Mouse (Mus musculus) liver, adult 10 weeks (tissue): ENCODE measurements around the gene Scaper. TPM values are rescaled to one million over a fixed set of nuclear protein-coding genes. Genes with fewer than 3 reads are reported as not detected.

ENCODE experiments used
- polyA plus RNA-seq: library from polyadenylated mRNA; stranded (reverse); fragments of 350-450 nt; fragmentation: Illumina TruSeq; extraction: RNeasy Lipid Tissue Mini Kit (QIAGEN cat#74804); gene quantifications from one replicate; pipeline ENCODE4 v1.2.3, GENCODE M21; 2014; ENCODE audit warnings: low read depth, low replicate concordance

The Scaper gene
- 5.6 TPM for polyA plus RNA-seq

DNA sequence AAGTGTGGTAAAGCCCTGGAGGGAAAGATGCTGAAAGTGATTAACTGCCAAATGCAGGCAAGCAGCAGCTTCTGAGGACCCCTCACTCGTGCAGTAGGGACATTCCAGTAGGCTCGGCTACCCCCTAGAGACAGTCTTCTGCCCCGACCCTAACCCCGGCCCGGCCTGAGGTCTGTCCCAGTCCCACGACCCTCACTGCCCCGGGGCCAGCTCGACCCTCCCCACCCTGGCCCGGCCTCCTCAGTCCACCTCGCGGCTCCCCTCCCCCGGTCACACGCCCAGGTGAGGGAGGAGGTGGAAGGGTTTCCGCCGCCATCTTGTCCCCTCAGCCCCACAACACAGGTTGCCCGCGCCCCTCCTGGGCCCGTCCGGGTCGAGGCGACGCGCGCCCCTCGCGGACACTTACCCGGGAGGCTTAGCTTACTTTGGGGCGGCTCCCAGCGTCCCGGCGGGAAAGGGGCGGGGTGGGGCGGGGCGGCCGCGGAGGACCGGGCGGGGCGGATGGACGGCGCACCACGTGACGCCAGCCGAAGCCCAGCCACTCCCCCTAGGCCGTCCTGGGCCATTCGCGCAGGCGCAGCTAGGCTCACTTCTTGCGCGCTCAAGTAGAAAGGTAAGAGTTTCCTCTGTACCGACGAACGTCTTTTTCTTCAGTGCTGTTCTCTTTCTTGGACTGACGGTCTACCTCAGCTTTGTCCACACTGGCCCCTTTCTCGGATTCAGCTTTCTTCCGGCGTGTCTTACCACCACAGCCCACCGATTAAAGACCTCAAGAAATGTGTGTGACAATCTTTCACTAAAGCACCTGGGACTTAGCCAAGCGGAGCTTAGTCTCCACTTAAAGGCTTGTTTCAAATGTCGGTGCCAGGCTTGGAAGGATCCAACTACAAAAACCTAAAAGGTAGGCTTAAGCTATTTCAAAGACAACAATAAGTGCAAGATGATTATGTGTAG, at the start of gene Scaper:
TSS of gene Scaper (minus strand) at position 456 of the 954 bp plus-strand sequence.

DNA sequence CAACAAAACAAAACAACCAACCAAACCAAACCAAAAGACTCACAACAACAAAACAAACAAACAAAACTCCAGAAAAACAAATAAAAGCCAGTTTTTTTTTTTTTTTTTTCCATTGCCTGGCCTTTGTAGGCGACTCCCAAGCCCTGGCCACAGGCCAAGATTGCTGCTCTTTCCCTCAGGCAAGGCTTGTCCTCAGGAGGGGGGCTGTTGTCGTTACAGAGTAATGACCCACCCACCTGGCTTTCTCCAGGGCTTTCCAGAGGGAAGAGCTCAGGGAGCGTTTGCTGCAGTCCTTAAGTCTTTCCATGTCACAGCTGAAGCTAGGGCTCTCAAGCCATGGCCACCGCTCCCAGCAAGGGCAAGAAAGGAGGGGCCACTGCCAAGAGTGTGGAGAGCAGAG, 399.5 kb downstream of the Scaper start, which contains the start of gene Isl2:
TSS of gene Isl2 (plus strand) at position 296 of the 400 bp plus-strand sequence.

DNA sequence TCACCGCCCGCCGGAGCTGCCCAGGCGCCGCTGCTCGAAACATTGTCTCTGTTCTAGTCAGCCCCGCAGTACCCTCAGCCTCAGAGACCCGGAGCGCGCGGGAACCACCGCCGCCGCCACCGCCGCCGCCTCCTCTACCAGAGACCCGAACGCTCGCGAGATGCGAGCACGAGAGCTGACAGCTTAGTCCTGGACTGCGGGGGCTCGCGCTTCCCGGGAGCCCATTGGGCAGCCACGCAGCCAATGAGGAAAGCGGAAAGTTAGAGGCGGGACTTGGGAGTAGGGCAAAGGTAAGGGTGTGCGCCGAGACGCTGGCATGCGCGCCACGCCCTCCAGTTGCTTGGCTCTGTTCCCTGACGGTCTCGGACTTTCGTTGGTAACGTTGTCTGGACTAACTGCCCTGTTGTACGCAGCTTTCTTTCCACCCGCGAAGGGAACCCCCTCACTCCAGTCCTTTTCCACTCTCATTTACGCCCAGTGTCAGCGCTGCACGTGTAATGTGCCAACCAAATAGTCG, 425.8 kb downstream of the Scaper start, which contains the start of gene Etfa:
TSS of gene Etfa (minus strand) at position 217 of the 517 bp plus-strand sequence.

Other genes starting within 250 kb of the Scaper start
- gene 4930563M21Rik, start 72.4 kb upstream of the Scaper start, polyA plus RNA-seq = not detected
- gene Rcn2, start 103.7 kb upstream of the Scaper start, polyA plus RNA-seq = 19.7 TPM
- not detected for gene Pstpip1, start 151.8 kb upstream of the Scaper start, polyA plus RNA-seq
- gene Tspan3, start 227.4 kb upstream of the Scaper start, polyA plus RNA-seq = 4.9 TPM